Mouse (Mus musculus) layer of hippocampus, postnatal 14 days (tissue): ENCODE data around the gene Dclk2. TPM values are rescaled to one million over a fixed set of nuclear protein-coding genes. Genes with fewer than 3 reads are reported as not detected.

Experiments
- DNase-seq, 2 experiments: peaks; one replicate each; pipeline ENCODE4 v3.0.0; 2021 to 2022; ENCODE audit warnings: low spot score in 2 of 2, mixed read lengths in 1 of 2
- long read RNA-seq, 2 experiments: library from polyadenylated mRNA; stranded (forward); transcript quantifications; one replicate each; pipeline ENCODE4 v2.0.0; 2021
- total RNA-seq, 2 experiments: library from RNA; stranded (reverse); gene quantifications; 2 replicates each; pipeline ENCODE4 v1.2.3; 2021

The Dclk2 gene
- 100 to 1,000 TPM; 129 to 130 TPM for total RNA-seq
- long read RNA-seq, experiment 1, full-length matches to known transcripts = 5 of 114 reads
- long read RNA-seq, experiment 1, partial matches to known transcripts = 10 of 114 reads
- long read RNA-seq, experiment 1, other reads (novel, unspliced or antisense) = 99 of 114 reads
- long read RNA-seq, experiment 2, full-length matches to known transcripts = 6 of 113 reads
- long read RNA-seq, experiment 2, partial matches to known transcripts = 5 of 113 reads
- long read RNA-seq, experiment 2, other reads (novel, unspliced or antisense) = 102 of 113 reads

DNA sequence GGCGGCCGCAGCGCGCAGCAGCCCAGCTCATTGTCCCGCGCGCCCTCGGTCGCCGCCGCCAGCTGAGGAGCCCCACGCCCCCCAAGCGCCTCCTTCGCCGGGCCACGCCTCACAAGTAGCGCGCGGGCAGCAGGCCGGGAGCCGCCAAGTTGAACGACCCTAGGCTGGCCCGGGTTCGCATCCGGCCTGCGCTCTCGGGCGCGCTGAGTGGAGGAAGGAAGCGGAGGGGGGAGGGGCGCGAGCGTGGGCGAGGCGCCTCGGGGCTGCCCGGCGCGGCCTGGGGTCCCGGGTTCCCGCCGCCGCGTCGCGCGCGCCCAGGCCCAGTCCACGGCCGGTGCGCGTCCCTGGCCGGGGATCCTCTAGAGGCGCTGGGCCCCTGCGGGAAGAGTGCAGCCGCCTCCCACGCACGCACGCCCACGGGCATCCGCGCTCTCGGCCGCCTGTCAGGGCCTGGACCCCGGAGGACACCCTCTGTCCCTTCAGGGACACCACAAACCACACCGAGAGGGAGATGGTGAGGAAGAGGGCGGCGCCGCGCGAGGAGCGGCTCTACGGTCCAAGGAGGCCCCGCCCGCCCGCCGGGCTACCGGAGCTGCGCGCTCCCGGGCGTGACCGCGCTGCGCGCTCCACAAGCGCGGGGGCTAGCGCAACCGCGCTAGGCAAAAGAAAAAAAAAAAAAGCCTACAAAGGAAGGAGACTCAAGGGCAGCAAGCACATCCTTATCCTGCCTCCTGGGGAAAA is at the start of gene Dclk2:
Gene Dclk2 (minus strand): TSS at position 510 of the 741 bp plus-strand sequence.
- peak; percentile 77 to 79 for DNase-seq

DNA sequence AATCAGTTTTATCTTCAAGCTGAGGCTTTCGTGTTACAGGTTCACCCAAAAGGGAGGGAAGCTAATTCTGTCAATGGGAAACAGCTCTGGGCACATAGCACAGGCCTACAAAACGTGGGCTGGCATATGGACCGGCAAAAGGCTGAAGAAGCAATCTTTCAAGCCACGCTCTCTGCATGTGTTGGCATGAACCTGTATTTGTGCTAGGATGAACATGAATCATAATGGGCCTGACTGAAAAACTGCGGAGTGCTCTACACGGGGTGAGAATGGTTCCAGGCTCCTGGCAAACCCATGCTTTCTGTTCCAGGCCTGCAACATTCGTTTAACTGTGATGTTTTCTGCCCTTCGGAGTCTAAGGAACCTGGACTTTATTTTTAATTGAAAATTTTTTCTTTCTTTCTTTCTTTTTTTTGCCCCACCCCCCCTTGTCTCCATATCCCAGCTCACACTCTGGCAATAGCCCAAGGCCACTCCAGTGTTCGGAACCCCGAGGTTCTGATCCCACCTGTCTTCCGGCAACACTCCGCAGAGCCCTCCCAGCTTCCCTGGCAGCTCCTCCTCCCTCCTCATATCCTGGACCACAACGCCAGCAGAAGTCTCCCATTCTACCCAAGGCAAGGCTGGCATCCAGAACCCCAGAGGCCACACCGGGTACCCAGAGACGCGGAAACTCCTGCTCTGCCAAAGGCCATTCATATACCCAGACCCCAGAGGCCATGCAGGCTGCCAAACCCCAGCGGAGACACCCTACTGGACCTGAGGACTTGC is 42.2 kb upstream of the Dclk2 start:
- no peak for DNase-seq

DNA sequence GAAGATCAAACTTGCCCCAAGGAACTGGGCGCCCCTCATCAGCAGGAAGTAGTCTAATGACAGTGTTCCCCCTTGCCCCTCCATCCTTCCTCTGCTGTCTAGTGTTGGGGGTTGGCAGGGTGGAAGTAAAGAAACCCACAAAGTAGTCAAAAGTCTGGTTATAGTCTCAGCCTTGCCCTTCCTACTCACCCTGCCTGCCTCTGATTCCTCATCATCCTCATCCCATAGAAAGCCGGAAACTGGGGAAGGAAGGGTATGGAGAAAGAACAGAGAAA is 40.7 kb upstream of the Dclk2 start:
- DNase-seq = no peak

DNA sequence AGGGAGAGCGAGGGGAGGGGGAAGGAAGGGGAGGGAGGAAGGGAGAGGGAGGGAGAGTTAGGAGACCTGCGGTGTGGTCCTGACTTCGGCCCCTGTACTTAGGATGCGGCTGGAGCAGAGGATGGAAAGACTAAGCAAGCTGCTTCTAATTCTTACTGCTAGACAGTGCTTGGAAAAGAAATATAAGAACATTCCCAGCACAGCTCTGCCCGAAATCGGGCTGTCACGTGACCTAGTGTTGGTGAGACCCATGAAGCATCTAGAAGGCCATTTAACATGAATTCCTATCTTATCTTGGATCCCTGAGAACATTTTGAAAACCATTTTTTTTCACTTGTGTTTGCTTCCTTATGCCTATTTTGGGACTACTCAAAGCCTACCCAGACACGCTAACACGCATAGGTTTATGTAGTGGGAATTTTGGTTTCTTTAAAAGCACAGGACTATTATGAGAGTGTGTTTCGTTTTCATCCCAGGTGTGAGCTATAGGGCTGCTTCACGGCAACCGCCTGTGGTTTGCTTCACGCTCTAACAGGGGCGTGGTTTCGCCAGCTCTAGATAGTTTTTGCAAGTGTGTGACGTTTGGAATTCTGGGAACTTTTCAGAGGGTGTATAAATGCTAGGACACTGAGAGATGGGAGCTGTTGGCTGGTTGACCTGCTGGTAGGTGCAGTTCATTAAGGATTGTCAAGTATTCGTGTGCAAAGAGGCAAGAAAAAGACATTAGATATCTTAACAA is 40.2 kb upstream of the Dclk2 start:
- DNase-seq = no peak

DNA sequence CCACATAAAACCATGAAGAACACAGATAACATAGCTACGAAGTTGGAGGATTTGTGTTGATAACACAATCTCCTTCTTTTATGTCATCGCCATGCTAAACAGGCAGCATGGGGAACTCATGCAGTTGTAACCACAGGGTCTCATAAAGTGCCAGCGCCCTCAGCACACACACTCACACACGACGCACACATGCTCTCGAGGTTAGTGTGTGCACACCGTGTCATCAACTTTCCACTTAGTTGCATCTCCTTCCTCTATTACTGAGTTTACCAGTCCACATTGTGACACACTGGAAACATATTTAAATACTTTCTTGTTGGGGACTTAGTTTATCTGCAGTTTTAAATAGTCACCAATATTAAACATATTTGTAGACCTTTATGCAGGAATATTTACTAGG is 38.4 kb upstream of the Dclk2 start:
- no peak for DNase-seq

DNA sequence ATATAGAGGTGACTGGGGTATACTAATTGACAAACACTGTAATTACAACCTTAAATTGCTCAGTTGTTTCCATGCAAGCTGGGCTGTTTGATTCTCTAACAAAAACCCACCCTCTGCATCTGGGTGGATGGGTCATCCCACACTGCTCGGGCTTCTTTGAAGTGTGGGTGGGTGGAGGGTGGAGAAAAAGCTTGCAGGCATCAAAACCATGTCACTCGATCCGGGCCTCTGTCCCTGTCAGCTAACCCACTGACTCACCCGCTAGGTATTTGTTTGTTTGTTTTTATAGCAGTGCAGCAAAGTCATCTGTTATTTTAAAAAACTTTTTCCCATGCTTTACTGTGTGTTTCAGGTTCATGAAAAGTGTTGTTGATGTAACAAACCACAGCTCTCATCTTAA is 34.7 kb upstream of the Dclk2 start:
- DNase-seq = no peak

DNA sequence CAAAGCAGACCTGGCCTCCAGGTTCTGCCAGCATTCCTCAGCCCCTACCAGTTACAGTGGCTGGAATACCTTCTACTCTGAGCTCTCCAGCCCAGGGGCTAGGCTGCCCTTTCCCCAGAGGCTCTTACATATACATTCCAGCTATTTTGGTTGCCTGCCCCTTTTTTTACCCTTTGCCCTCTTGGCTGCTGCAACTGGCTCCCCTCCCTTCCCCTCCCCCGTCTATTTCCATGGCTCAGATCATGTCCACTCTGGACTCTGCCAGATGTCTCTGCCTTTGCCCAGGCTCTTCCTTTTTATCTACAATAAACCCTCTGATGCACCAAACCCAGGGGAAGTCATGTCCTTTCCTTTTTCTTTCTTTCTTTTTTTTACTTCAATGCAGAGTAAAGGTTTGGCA is 33.9 kb upstream of the Dclk2 start:
- no peak for DNase-seq

DNA sequence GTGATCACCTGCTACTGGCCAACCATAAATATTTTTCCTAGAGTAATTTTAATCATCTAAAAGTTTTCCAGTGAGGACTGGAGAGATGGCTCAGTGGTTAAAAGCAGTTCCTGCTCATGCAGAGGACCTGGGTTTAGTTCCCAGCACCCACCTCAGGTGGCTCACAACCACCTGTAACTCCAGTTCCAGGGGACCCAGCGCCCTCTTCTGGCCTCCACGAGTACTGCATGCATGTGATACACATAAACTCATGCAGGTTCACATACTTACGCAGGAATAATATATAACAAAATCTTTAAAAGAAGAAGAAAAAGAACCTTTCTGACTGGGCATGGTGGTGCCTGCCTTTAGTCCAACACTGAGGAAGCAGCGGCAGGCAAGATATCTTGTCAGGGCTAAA is 33.2 kb upstream of the Dclk2 start:
- no peak for DNase-seq

DNA sequence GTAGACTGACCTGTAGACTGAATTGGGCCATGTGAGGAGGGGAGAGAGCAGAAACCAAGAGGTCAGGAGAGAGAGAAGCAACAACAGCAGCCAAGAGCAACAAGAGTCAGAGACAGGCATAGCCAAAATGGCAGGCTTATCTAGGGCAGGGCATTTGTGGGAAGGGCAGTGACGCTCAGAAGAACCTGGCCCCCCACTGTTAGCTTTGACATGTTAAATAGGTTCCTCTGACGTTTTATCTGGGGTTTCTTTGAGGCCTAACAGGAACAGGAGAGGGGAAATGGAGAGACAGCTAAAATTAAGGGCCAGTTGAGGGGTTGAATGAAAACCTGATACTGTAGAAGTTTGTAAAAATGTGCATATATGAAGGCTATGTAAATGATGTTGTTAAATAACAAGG is 30.0 kb upstream of the Dclk2 start:
- DNase-seq = no peak

DNA sequence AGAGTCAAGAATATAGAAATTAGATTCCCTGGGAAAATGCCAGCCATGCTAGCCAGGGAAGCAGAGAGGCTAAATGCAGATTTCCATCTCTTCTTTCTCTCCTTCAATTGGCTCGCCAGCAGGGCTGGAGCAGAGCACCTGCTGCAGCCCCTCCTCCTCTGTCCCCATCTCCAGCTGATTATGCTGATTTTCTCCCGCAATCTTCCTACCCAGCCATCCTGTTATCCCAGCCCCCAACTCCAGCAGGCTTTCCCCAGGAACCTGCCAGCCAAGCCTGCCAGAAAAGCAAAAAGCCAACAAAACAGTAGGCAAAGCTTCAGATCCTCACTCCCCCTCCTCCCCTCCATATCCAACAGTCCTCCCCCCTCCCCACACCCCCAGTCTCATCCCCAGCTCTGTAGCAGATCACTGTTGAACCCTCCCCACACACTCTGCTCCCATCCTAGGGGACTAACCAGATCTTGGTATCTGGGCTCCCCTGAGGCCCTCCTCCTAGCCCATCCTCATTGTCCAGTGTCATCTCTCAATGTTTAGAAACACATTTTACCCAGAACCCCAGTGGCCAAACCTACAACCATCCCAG is 15.7 kb upstream of the Dclk2 start:
- DNase-seq = peak; percentile 60 to 83

DNA sequence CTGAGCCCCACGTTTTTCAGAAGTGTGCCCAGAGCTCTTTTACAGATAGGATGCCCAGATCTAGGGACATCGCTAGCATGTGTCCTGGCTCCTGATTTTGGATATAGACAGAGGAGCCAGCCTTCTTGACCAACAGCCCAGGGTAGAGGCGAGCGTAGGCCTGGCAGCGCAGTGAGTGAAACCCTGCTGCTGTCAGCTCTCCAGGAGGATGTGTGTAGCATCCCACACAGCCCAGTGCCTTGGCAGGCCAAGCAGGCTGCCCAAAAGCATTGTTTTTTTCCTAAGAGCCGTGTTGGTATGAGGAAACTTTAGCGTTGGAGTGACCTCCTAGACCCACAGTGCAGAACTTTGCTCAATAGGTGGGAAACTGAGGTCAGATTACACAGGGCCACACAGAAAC is 12.8 kb upstream of the Dclk2 start:
- no peak for DNase-seq

DNA sequence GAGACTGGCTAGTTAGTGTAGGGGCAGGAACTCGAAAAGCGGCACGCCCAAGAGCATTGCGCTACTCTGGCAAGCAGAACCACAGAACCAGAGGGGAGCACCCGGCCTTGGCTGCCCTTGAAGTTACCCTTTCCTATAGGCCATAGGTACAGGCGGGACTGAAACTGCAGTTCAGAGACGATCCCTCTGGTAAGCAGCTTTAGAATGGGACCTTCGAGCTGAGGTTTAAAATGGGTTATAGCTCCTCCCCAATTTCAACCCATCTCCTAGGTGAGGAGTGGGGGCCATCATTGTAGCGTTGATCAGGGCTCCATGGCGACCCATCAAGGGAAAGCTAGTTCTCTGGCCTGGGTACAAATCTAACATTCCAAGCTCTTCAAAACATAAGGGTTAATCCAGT is 3.0 kb upstream of the Dclk2 start:
- no peak for DNase-seq

DNA sequence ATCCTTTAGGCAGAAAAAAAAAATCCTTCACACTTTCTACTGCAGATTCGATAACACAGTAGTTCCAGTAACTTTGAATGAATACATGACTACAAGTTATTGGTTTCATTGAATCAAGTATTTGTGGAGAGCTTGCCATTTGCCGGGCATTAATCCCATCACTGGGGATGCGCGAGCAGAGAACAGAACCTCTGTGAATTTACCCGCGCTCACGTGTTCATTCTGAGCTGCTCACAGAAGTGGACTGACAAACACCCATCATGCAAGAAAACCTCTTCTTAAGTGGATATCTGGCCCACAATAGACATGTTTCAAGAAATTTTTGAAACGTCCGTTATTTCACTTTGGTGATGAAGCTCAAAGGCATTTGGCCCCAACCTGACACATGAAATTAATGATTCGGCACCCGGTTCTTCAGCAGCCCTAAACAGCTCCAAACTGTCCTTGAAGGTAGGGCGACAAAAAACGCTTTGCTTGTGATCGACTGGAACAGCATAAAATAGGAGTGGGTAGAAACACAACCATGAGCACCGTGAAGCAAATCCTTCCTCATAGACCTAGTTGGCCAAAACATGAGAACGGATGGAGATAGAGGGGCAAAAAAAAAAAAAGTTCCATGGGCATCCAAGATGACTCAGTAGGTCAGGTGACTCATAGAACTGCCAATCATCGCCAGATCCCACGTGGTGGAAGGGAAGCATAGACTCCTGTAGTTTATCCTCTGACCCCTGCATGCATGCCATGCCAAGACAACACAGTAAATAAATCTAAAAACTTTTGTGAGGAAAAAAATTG is 726 bp upstream of the Dclk2 start:
- DNase-seq = peak in 1 of 2 experiments; percentile 29

DNA sequence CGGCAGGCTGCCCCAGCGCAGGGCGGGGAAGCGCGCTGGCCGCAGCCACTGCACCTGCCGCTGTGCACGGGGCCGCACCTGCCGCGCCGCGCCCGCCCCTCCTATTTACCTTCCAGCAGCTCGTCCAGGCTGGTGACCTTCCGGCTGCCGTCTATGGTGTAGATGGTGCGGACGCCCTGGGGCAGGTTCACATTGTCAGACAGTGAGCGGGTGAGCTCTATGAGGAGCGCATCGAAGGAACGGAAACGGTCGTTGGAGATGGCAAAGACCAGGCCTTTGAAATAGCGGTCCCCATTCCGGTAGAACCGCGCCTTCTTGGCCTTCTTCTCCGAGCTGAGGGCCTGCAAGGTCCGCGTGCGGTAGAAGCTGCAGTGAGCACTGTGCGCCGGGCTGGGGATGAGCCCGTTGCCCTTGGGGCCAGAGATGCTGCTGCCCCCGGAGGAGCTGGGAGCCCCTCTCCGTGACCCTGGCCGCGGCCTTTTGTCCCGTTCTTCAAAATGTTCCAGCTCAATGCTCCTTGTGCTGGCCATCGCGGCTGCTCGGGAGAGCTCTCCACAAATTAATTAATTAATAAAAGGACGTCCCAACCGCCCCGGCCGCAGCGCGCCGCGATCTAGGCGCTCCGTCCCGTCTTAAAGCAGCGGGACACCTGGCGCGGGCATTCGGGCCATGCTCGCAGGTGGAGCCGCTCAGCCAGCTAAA is 860 bp downstream of the Dclk2 start:
- peak in 1 of 2 experiments; percentile 70 for DNase-seq

DNA sequence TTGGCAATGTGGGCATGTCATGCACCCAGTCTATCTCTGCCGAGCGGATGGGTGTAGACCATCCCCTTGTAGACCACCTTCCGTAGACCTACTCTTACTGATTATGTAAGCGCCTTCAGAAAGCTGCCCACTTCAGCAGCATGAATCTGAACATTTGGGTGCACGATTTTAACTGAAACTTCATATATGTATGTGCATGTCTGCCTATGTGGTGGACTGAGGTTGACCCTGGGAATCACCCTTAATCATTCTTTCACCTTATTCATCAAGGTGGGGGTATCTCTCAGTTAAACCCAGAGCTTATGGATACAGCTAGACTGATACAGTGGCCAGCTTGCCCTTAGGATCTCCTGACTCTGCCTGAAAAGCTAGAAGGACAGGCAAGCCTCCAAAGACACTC is 3.6 kb downstream of the Dclk2 start:
- no peak for DNase-seq

DNA sequence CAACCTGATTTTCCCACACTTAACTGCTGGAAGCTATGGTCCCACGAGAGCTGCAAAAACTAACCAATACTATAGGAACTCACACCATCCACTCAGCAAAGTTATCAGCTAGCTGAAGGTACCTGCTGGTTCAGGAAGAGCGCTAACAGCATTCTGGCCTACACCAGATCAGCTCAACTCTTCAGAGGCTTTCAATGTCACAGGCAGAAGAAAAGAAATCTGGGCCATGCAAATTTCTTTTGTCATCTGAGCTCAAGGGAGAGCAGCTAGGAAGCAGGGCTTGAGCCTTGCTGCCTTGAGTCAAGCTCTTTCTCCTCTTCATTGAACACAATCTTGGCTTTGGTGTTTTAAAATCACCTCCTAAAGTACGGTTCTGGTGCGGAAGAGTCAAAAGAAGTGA is 4.0 kb downstream of the Dclk2 start:
- no peak for DNase-seq

DNA sequence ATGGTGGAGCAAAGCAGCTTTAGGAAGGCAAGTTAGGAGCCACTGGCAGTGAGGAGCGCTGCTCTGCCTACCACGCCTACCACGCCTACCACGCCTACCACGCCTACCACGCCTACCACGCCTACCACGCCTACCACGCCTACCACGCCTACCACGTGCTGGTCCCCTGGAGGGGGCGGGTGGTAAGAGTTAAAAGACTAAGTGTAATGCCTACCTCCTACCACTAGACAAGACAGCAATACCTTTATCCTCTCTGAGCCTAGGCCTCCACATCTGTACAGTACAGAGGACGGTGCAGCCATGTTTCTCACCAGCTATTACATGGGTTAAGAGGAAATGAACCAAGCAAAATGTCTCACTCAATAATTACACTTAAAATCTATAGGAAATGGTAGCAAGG is 5.4 kb downstream of the Dclk2 start:
- DNase-seq = no peak

DNA sequence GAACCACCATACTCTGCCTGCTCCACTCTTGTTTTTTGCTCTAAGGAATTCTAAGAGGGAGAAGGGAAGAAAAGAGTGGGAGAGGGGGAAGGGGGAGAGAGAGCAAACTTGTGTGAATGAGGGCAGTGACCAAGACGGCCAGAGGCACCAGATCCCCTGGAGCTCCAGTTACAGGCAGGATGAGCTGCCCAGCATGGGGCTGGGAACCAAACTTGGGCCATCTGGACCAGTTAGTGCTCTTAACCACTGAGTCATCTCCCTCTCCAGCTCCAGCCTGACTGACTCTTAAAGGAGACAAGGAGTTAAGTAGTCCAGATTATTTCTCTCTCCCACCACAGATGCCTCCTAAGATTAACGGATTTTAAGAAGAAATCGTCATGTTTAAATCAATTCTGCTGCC is 6.3 kb downstream of the Dclk2 start:
- DNase-seq = no peak

DNA sequence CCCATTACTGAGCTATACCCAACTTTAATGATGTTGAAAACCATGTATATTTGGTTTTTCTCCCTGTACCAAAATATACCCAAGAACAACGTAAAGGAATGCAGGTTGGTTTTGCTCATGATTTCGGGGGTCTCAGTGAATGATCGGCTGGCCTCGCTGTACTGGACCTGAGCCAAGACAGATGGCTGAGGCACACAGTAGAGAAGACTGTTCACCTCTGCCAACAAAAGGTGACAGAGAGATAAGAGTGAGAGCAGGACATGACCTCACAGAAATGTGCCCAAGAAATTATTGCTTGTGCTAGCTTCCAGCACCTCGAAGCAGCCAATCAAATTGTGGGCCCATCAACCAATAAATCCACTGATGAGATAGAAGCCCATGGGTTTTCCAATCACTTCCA is 22.3 kb downstream of the Dclk2 start:
- DNase-seq = no peak

DNA sequence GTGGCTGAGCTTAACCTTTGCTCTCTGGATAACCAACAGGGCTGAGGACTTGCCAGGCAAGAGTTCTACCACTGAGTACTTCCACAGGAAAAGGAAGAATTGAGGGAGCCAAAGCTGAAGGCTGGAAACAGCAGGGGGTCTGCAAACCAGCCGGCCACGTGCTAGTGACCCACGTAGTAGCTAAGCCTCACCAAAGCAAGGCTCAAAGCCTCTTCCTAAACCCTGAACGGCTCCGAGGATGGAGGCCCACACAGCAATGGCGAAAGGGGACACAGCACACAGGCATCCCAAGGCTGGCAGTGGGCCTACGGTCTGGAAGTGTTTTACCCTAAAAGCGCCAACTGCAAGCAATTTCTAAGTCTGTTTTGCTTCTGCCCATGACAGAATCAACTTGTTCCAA is 23.1 kb downstream of the Dclk2 start:
- DNase-seq = no peak
